Mouse (Mus musculus) frontal cortex, postnatal 10 days (tissue): ENCODE data around the gene Cyp4f40.
"Not testable (repeated sequence)": the region's sequence is repeated elsewhere in the genome, so short reads cannot be mapped to it uniquely, and the experiment has no call there.

Experiments
- DNase-seq, 2 experiments: peaks; one replicate each; pipeline ENCODE4 v3.0.0; 2022; ENCODE audit warnings: low spot score in 2 of 2, mixed read lengths in 1 of 2

The Cyp4f40 gene

GRCm38 (mm10) chr17:32710541-32710940 is 51.8 kb downstream of the Cyp4f40 start:
- DNase-seq: not testable (repeated sequence)

- DNase-seq: not testable (repeated sequence)
These were observed 63.5 kb downstream of the Cyp4f40 start for GRCm38 (mm10) chr17:32722151-32722550.

GRCm38 (mm10) chr17:32722771-32723170 is 64.1 kb downstream of the Cyp4f40 start:
- DNase-seq: no peak

- not testable (repeated sequence) for DNase-seq
These were observed 67.7 kb downstream of the Cyp4f40 start for GRCm38 (mm10) chr17:32726360-32726759.
